Mouse (Mus musculus) embryonic facial prominence, embryonic 10.5 days (tissue): ENCODE measurements at regions not wholly inside any gene's neighbourhood (a gene's known extent, or its start where the extent isn't known, plus 50 kb on each side); places are given as distances from the start of the nearest gene placed in this dataset.

ENCODE experiments used
- DNase-seq: peaks from one replicate; pipeline ENCODE4 v3.0.0-alpha.2; 2017; ENCODE audit warnings: low spot score
- H3K27ac ChIP-seq: fragments of 300-500 bp; sonication (generic); replicated peaks from 2 replicates; pipeline ENCODE4 v1.5.1; 2016; ENCODE audit warnings: mild to moderate bottlenecking
- H3K27me3 ChIP-seq: fragments of 300-500 bp; sonication (generic); replicated peaks from 2 replicates; pipeline ENCODE4 v1.6.1; 2016; ENCODE audit warnings: low read depth, mild to moderate bottlenecking; ENCODE audit not compliant: poor library complexity, severe bottlenecking
- H3K36me3 ChIP-seq: fragments of 300-500 bp; sonication (generic); replicated peaks from 2 replicates; pipeline ENCODE4 v1.6.1; 2016; ENCODE audit warnings: mild to moderate bottlenecking, moderate library complexity
- H3K4me1 ChIP-seq: fragments of 300-500 bp; sonication (generic); 2 replicates; pipeline ENCODE4 v1.6.1; 2016
- H3K4me3 ChIP-seq: fragments of 300-500 bp; sonication (generic); 2 replicates; pipeline ENCODE4 v1.5.1; 2016; ENCODE audit warnings: mild to moderate bottlenecking, moderate library complexity
- H3K9me3 ChIP-seq: fragments of 300-500 bp; sonication (generic); 2 replicates; pipeline ENCODE4 v1.6.1; 2016; ENCODE audit warnings: mild to moderate bottlenecking
- WGBS: fragments of 180-500 bp; shearing (Covaris S2); methylation state at CpG from one replicate; pipeline ENCODE4 v1.1.7; 2016; 5-methylcytosine and 5-hydroxymethylcytosine counted together

- Histone ChIP-seq H3K27ac (no peak overlapping the region; the same call in 1 of the 2 replicates), H3K36me3 (no peaks in the 10 kb centered on the region), H3K4me1 (peaks cover 43% of the 10 kb centered on the region), H3K27me3 (no peaks in the 10 kb centered on the region; the same call in 1 of the 2 replicates), H3K4me3 (no peak overlapping the region), H3K9me3 (no peaks in the 10 kb centered on the region)
- 48% methylated on average over 9 of the region's 9 CpGs for WGBS
- DNase-seq: no peak
These were observed 265.0 kb downstream of the Mycn start for GRCm38 (mm10) chr12:12676676-12677075.

GRCm38 (mm10) chr12:12669931-12670330 is 271.8 kb downstream of the Mycn start:
- no peak overlapping the region for H3K4me3 ChIP-seq
- H3K27me3 ChIP-seq: no peaks in the 10 kb centered on the region
- 0 out of 2 replicates have a peak overlapping the region, but pooled peaks have one; percentile 6 for H3K27ac ChIP-seq
- 79% methylated on average over 5 of the region's 5 CpGs for WGBS
- DNase-seq: no peak
- peaks cover 12% of the 10 kb centered on the region for H3K4me1 ChIP-seq
- H3K36me3 ChIP-seq: no peaks in the 10 kb centered on the region
- no peaks in the 10 kb centered on the region for H3K9me3 ChIP-seq

- 0 out of 2 replicates have a peak overlapping the region, but pooled peaks have one; percentile 1 for H3K27ac ChIP-seq
- no peaks in the 10 kb centered on the region for H3K27me3 ChIP-seq
- WGBS: 81% methylated on average over 4 of the region's 4 CpGs
- no peak overlapping the region for H3K4me3 ChIP-seq
- H3K4me1 ChIP-seq: peaks cover 12% of the 10 kb centered on the region
- no peak for DNase-seq
- H3K36me3 ChIP-seq: no peaks in the 10 kb centered on the region
- no peaks in the 10 kb centered on the region for H3K9me3 ChIP-seq
These were observed 272.8 kb downstream of the Mycn start for GRCm38 (mm10) chr12:12668919-12669318.

GRCm38 (mm10) chr12:12655611-12656010 is 286.1 kb downstream of the Mycn start:
- 34% methylated on average over 8 of the region's 8 CpGs for WGBS
- Histone ChIP-seq H3K9me3 (peaks cover 9% of the 10 kb centered on the region), H3K27me3 (no peaks in the 10 kb centered on the region), H3K36me3 (0 out of 2 replicates have a peak, but pooled peaks cover 5% of the 10 kb centered on the region), H3K4me3 (peak overlapping the region; percentile 5; the same call in 1 of the 2 replicates), H3K4me1 (peaks cover 53% of the 10 kb centered on the region), H3K27ac (peak overlapping the region; percentile 84)
- peak; percentile 87 for DNase-seq

GRCm38 (mm10) chr12:12655184-12655583 is 286.5 kb downstream of the Mycn start:
- Histone ChIP-seq H3K9me3 (peaks cover 9% of the 10 kb centered on the region), H3K4me3 (peak overlapping the region; percentile 5; the same call in 1 of the 2 replicates), H3K27ac (peak overlapping the region; percentile 84), H3K27me3 (no peaks in the 10 kb centered on the region), H3K36me3 (0 out of 2 replicates have a peak, but pooled peaks cover 5% of the 10 kb centered on the region), H3K4me1 (peaks cover 53% of the 10 kb centered on the region)
- 19% methylated on average over 10 of the region's 10 CpGs for WGBS
- peak; percentile 89 for DNase-seq

GRCm38 (mm10) chr12:12652361-12652760 is 289.4 kb downstream of the Mycn start:
- 42% methylated on average over 7 of the region's 7 CpGs for WGBS
- Histone ChIP-seq H3K27ac (peak overlapping the region; percentile 84), H3K9me3 (no peaks in the 10 kb centered on the region; the same call in 1 of the 2 replicates)

GRCm38 (mm10) chr12:12650309-12650708 is 291.4 kb downstream of the Mycn start:
- Histone ChIP-seq H3K4me1 (peaks cover 40% of the 10 kb centered on the region), H3K27ac (no peak overlapping the region; the same call in 1 of the 2 replicates), H3K27me3 (no peaks in the 10 kb centered on the region), H3K9me3 (no peaks in the 10 kb centered on the region), H3K4me3 (no peak overlapping the region), H3K36me3 (no peaks in the 10 kb centered on the region)
- no peak for DNase-seq
- 94% methylated on average over 1 of the region's 1 CpGs for WGBS

More at GRCm38 (mm10) chr12:12652361-12652760, 289.4 kb downstream of the Mycn start:
- no peak for DNase-seq
- Histone ChIP-seq H3K27me3 (no peaks in the 10 kb centered on the region), H3K4me1 (peaks cover 53% of the 10 kb centered on the region), H3K36me3 (no peaks in the 10 kb centered on the region), H3K4me3 (no peak overlapping the region)

GRCm38 (mm10) chr12:12647467-12647866 is 294.2 kb downstream of the Mycn start:
- no peak overlapping the region for H3K4me3 ChIP-seq
- H3K4me1 ChIP-seq: peaks cover 28% of the 10 kb centered on the region
- no peaks in the 10 kb centered on the region for H3K9me3 ChIP-seq
- H3K27me3 ChIP-seq: no peaks in the 10 kb centered on the region
- no peaks in the 10 kb centered on the region for H3K36me3 ChIP-seq
- H3K27ac ChIP-seq: no peak overlapping the region
- DNase-seq: no peak
- 83% methylated on average over 6 of the region's 6 CpGs for WGBS

GRCm38 (mm10) chr12:12645183-12645582 is 296.5 kb downstream of the Mycn start:
- H3K9me3 ChIP-seq: no peaks in the 10 kb centered on the region
- H3K27ac ChIP-seq: no peak overlapping the region
- H3K4me1 ChIP-seq: peaks cover 13% of the 10 kb centered on the region
- H3K36me3 ChIP-seq: no peaks in the 10 kb centered on the region
- no peak overlapping the region for H3K4me3 ChIP-seq
- peaks cover 4% of the 10 kb centered on the region; the same call in 1 of the 2 replicates for H3K27me3 ChIP-seq
- no peak for DNase-seq
- WGBS: 88% methylated on average over 4 of the region's 4 CpGs

- Histone ChIP-seq H3K36me3 (no peaks in the 10 kb centered on the region), H3K27ac (no peak overlapping the region), H3K9me3 (no peaks in the 10 kb centered on the region), H3K27me3 (peaks cover 4% of the 10 kb centered on the region; the same call in 1 of the 2 replicates), H3K4me3 (no peak overlapping the region), H3K4me1 (peaks cover 13% of the 10 kb centered on the region)
- 46% methylated on average over 11 of the region's 11 CpGs for WGBS
- DNase-seq: no peak
These were observed 298.3 kb downstream of the Mycn start for GRCm38 (mm10) chr12:12643247-12643963.

GRCm38 (mm10) chr12:12635308-12635707 is 306.4 kb downstream of the Mycn start:
- 92% methylated on average over 3 of the region's 3 CpGs for WGBS
- Histone ChIP-seq H3K27me3 (no peaks in the 10 kb centered on the region), H3K27ac (no peak overlapping the region), H3K36me3 (no peaks in the 10 kb centered on the region), H3K4me3 (no peak overlapping the region), H3K4me1 (no peaks in the 10 kb centered on the region), H3K9me3 (no peaks in the 10 kb centered on the region)
- DNase-seq: no peak

GRCm38 (mm10) chr12:12627597-12627996 is 314.1 kb downstream of the Mycn start:
- Histone ChIP-seq H3K36me3 (no peaks in the 10 kb centered on the region), H3K27me3 (0 out of 2 replicates have a peak, but pooled peaks cover 10% of the 10 kb centered on the region), H3K27ac (no peak overlapping the region), H3K9me3 (no peaks in the 10 kb centered on the region), H3K4me3 (no peak overlapping the region), H3K4me1 (peaks cover 28% of the 10 kb centered on the region)
- 80% methylated on average over 4 of the region's 4 CpGs for WGBS
- DNase-seq: no peak

- H3K9me3 ChIP-seq: no peaks in the 10 kb centered on the region
- peaks cover 33% of the 10 kb centered on the region for H3K4me1 ChIP-seq
- 94% methylated on average over 1 of the region's 1 CpGs for WGBS
- H3K27ac ChIP-seq: no peak overlapping the region
- H3K36me3 ChIP-seq: no peaks in the 10 kb centered on the region
- H3K4me3 ChIP-seq: no peak overlapping the region
- H3K27me3 ChIP-seq: 0 out of 2 replicates have a peak, but pooled peaks cover 10% of the 10 kb centered on the region
- DNase-seq: no peak
These were observed 315.9 kb downstream of the Mycn start for GRCm38 (mm10) chr12:12625788-12626187.
